Mouse (Mus musculus): ENCODE results near the gene Antxr2.

Antxr2 gene

DNA sequence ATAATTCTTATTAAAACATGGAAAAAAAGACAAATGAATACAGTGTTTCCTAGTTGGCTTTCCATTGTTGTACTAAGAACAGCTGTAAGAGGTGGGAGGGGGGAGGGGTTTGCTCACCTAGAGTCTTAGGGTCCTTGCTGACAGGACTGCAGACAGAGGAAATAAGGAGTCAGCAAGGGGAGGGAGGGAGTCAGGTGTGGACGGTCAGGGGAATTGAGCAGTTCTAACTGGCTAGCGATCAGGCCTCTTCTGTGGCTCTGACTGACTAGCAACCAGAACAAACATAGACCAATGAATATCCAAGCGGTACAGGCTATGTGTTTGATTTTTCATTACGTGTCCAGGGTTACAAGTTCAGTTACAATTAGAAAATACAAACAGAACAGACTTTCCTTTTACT is 35.0 kb downstream of the Antxr2 start:
- no peak for DNase-seq (ENCODE audit: low read depth, low spot score)

DNA sequence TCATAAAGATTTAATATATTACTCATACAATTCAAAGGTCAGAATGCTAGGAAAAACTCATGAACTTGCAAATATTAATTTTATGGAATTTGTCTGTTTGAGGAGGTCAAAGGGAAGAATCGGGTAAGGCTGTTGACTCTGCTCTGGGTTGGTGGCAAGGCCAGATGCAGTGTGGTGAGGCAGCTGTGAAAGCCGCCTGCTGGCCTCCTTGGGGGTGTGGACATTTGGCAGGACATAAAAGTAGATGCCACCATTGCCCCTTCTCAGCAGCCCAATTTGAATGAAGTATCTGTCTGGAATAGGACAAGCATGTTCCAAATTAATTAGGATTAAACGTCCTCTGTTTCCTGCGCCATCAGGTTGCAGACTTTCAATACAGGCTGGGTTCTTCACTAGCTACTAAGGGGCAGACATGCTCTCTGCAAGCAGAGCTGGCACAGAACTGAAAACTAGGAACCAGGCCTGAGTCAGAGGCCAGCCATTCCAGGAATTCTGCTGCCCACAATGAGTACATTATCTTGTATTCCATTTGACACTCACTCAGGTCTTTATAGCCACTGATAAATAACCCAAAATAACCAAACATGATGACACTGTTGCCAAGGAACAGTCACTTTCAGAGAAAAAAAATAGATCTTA is 44.1 kb downstream of the Antxr2 start:
- DNase-seq (ENCODE audit: low read depth, low spot score) = no peak

DNA sequence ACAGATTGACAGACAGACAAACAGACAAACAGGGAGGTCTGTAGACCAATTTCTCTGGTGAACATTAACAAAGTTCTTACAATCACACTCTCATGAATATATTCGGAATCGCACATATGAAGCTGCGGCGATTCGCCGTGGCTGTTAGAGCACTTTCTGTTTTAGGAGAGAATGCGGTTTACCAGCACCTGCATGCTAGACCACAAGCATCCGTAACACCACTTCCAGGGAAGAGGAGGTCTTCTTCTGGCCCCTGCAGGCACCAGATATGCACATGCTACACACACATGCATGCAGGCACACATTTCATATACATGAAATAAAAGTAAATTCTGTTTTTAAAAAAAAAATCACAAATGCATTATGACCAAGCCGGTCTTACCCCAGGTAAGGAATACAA is 47.5 kb downstream of the Antxr2 start:
- peak; percentile 61 for DNase-seq (ENCODE audit: low read depth, low spot score)

DNA sequence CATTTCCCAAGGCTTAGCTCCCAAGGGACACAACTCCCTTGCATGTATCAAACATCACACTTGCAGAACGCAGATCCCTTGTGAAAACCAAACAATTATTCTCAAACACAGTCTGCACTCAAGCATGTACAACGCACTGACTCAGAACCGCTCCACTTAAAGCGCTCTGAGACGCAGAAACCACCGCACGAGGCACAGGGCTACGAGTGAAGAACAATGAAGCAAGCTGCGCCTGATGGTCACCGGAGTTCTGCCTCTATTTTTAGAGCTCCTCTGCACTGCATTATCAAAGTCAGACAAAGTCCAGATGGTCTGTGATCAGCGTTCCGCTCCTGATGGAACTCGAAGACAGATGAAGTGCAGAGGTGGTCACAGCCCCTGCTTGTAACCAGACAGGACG is 50.4 kb downstream of the Antxr2 start:
- DNase-seq (ENCODE audit: low read depth, low spot score) = peak; percentile 84

DNA sequence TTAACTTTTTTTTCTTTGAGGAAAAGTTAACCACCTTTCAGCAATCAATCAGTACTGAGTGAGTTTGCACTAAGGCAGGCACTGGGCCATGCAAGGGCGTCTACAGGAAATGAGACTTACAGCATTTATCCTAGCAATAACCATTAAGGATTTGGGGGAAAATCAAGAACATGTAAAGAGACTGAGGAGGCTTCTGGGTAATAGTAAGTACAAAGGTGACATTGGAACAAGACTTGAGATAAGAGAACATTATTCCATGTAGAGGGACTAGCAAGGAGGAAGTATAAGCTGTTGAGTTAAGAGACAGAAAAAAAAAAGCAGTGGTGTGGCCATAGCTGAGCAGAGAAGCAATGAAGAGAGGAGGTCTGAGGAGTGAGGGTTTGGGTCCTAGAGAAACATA is 57.5 kb downstream of the Antxr2 start:
- DNase-seq (ENCODE audit: low read depth, low spot score) = no peak

DNA sequence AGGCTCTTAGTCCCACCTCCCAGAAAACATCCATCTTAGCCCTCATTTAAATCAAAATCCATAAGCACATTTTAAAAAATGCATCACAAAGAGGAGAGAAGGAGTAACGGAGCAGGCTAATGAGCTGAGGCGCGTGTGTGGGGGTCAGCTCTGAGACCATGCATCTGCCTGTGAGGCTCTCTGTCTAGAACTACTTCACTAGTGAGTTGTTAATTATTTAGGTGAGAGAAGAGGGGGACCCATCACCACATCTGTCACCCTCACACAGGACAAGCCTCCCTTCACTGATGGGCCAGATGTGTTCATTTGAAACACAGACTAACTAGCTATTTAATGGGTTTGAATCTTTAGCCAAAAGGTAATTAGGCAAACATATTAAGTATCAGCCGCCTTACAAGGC is 58.8 kb downstream of the Antxr2 start:
- no peak for DNase-seq (ENCODE audit: low read depth, low spot score)

DNA sequence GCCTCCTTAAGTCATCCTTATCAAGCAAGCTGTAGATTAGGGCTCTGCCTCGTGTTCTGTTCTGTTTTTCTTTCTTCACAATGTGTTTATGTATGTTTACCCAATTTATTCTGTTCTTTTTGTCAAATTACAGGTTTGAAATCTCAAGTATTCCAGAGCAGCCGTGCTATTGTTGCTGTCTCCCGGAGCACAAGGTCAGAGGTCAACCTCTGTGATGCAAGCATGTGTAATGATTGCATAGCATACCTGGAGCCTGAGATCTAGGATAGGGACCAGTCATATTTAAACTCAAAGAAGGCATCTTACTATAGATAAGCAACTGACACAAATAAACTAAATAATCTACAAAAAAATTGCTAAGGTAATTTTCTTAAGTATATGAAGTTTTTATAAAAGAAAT is 59.6 kb downstream of the Antxr2 start:
- DNase-seq (ENCODE audit: low read depth, low spot score) = no peak

DNA sequence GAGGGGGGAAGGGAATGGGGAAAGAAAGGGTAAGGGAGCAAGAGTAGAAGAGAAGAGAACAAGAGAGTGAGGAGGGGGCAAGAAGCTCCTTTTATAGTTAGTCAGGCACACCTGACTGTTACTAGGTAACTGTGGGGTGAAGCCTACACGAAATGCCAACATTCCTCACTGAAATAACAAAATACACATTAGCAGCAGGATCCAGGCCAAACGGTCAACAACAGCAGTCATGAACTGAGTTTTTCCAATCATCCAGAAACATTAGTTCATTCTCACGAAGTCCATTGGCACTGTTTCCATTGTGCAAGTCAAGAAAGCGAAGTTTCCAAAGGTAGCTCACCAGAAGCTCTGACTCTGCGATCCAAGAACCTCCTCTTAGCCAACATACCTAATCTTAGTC is 63.8 kb downstream of the Antxr2 start:
- no peak for DNase-seq (ENCODE audit: low read depth, low spot score)

DNA sequence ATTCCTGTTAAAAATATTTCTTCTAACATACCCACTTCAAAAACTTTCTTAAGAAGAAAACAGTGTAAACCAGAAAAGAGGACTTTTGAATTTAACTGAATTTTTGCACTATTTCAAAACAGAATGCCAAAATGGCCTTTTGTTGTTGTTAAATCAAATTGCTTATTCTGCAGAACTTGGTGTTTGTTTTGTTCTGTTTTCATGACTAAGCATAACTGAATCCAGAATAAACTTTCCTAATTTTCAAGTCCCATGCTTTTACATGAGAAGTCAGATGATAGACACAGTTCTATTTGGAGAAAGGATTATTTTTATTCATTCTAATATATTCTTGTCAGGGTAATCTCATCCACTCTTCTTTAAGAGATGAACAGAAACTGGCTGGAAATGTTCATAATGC is 64.7 kb downstream of the Antxr2 start:
- DNase-seq (ENCODE audit: low read depth, low spot score) = no peak

DNA sequence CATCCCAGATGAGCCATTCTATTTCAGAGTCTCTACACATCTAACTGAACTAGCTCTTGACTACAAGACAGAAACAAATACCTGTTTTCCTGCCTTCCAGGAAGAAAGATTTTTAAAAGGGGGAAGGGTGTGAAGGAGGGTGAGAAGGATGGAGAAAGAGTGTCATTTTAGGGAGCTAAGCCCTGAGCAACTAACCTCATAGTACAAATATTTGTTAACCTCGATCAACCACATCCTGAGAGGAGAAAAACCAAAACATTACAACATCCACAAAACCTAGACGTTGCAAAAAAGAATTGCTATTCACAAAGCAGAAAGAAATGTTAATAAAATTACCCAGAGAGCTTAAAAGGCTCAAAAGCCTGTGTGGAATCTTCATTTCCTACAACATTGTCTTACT is 66.4 kb downstream of the Antxr2 start:
- DNase-seq (ENCODE audit: low read depth, low spot score) = no peak

DNA sequence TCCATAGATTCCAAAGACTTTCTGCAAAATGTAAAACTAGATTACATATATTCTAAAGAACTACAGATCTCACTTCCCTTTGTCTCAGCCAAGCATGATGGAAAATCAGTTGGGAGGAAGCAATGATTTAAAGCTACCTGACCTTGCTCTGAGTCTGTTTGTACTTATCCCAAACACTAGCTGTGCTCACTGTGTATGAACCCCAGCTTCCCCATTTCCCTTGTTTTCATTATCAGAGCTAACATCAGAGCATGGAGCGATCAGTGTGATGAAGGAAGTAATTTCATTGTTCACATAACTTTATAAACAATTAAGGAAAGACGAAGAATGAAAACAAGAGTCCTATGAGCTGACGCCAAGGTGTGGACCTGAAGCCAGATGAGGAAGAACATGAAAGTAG is 68.3 kb downstream of the Antxr2 start:
- no peak for DNase-seq (ENCODE audit: low read depth, low spot score)

DNA sequence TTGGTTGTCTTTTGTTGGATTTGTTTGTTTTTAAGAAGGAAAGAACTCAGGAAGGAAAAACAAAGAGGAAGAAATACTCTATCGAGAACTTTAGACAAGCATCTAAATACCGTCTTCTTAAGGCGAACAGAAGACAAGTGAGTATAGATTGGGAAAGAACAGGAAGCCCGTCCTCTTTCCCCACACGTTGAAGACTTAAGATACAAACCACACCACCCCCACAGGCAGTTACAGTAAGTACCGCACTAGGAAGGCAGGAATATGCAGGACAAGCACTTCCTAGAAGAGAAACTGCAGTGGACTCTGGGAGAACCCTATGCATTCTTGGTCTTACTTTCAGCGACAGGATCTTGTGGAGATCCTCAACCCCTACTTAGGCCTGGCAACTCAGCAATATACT is 69.1 kb downstream of the Antxr2 start:
- no peak for DNase-seq (ENCODE audit: low read depth, low spot score)

DNA sequence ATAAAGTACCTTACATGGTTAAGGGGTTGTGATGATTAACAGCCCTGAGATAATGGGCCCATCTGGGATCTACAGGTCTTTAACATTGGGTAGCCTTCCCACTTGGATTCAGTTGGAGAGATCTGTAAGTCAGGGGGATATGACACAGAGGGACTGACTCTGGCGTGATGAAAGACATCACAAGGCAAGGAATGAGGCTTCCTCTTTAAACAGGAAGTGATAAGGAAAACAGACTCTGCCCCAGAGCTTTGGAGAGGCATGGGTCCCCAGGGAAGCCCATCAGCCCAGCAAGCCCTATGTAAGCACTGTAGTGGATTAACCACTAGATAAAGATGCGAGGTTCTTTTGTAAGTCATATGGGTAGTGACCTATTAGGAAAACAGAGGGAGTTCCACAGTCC is 71.2 kb downstream of the Antxr2 start:
- no peak for DNase-seq (ENCODE audit: low read depth, low spot score)

DNA sequence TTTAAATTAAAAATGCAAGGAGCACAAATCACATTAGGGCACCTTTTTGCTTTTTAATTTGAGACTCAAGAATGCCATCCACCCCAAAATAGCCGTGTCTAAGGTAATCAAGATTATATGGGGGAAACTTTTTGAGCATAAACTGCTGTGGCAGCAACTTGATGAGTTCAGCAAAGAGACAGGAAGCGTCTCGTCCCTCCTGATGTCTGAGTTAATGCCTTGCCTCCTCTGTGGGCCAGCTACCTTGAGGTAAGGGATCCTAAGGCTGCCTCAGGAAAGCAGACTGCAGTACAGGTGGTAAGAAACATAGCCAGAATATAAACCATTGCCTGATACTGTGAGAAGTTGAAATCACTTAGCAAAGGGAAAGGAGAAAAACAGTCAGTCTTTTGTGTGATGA is 71.8 kb downstream of the Antxr2 start:
- DNase-seq (ENCODE audit: low read depth, low spot score) = no peak

DNA sequence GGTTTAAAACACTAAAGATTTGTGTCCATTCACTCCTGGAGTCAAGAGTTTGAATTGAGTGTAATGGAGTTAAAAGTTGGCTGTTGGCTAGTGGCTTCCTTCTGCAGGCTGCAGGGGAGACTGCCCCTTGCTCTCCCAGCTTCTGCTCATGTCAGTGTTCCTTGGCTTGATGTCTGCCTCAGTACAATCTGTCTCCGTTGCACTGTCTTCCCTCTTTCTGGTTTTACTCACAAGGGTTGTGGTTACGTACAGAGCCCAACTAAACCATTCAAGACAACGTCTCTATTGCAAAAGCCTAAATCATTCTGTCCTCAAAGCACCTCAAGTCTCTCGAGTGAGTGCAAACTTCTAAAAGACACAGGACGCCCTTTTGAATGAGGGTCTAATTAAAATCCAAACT is 73.3 kb downstream of the Antxr2 start:
- no peak for DNase-seq (ENCODE audit: low read depth, low spot score)

DNA sequence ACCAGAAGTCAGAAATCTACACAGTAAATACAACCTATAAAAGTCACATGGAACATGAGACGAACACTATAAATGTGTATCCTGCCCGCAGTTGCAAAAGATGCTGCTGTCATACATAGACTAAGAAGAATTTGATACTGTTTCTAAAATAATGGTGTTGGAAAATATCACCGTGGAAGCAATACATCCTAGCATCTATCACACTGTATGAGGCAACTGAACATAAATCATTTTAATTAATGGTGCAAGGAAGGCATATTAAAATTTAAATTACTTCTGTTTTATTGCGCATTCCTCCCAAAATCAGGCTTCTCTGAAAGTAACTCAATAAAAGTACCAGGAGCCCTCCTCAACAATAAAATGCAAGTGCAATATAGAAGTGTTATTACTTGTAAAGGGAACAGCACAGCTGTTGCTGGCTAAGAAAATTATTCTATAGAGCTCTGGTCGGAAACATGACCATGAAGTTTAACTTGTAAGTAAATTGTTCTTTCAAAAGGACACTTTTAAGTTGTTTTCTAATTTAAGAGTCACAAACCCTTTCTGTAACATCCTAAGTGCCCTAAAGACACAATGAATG is 76.6 kb downstream of the Antxr2 start:
- DNase-seq (ENCODE audit: low read depth, low spot score) = no peak

DNA sequence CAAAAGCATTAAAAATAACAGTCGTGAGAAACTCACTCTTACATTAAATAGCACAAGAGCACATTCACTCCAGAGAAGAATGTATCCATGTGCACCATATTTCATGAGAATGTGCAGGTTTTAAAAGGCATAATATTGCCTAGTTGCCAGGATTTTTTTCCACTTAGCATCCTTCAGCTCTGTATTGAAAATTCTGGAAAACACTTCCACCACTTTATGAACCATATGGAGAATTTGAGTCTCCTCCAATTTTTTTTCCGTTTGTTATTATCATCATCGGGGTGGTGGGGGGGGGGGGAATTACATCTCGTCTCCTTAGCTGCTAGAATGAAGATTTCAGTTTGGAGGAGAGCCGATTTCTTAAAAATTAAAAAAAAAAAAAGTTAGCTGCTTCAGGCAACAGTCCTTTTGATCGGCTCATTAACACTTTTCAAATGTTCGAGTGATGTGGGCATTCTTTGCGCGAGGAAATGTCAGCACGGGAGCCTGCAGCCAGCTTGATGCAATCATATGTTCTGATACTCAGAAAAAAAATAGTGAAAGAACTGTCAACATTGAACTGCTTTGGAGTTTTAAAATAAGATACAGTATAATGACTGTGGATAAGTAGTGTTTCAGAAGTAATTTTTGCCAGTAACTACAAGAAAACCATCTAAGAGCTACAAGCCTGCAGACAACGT is 77.5 kb downstream of the Antxr2 start:
- DNase-seq (ENCODE audit: low read depth, low spot score) = no peak

DNA sequence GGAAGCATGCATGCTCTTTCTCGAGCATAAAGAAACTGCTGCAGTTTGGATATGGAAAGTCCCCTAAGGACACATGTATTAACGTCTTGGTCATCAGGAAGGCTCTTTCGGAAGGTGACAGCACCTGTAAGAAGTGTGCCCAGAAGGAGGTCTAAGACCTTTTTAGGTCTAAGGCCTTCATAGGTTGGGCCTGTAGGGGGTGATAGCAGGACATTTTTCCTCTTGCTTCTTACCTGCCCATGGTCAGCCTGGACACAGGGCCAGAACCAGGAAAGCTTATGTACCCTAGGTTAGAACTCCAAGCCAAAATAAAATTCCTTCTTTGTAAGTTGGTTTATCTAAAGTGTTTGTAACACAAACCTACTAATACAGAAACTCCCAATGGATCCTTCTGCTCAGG is 83.6 kb downstream of the Antxr2 start:
- DNase-seq (ENCODE audit: low read depth, low spot score) = peak; percentile 12

DNA sequence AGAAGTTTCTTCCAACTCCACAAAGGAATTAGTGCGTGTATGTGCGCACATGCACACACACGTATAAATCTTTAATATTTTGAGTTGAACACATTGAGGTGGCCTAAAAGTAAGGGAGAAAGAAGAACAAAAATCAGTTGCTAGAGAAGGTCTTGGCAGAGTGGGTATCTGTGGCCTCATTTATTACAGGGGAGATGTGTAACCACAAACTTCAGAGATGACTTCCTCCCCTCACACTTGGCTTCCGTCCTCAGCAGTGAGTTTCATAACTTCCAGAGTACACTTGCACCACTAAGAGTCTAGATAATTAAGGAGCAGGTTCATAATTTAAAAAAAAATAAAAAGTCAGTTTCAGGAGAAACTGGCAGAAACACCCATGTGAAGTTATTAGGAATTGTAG is 84.6 kb downstream of the Antxr2 start:
- DNase-seq (ENCODE audit: low read depth, low spot score) = peak; percentile 8

DNA sequence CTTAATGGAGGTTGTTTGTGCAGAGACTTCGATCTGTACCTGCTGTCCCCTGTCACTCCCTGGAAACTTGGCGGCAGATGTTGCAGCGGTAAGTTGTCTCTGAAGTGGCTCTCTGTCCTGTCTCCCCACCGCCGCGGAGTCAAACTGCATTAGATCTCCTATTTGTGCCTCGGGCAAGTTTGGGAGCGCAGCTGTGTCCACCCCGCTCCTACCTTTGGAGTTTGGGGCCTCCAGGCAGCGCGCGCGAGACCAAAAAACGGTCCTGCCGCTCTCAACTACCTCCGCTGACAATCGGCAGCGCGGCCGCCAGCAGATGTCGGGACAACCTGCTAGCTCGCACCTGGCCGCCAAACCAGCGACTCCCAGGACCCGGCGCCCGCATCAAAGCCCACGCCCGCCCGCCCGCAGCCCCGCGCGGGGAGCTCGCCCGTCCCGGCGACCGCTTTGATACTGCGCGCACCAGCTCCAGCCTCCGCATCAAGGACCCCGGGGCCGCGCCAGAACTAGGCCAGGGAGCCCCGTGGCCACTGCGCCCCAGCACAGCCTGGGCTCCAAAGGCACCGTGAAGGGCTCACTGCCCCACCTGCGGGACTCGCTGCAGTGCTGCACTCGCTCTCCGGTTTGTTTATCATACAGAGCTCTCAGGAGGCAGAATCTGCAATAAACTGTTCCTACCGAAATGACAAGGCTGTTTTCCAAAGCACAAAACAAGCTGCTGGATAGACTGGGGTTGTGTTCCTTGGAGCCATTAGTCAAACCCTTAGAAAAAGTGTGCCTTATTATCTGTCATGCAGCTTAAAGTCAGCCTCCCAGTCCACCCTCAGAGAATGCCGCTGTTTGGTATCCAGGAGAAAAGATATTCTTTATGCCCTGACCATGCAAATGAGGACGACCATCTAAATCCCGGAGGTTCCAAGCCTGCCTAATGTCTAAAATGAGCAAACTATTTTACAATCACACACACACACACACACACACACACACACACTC is 95.4 kb downstream of the Antxr2 start:
- no peak for DNase-seq (ENCODE audit: low read depth, low spot score)

DNA sequence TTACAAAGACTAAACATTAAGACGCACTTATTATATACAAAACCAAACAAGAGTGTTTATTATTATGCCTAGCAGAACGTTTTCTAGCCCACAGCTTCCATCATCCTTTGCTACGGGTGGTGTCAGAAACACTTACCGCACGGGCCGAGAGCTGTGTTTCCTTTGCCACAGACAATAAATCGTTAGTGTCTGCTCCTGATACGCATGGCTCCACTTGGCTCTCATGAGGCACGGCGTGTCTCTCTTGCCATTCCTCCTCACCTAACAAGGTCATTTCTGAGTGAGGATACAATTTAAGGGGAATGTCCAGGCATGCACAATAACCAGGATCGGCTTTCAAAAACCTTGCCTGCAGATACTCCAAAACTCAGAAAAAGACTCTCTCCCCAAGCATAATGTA is 113.2 kb downstream of the Antxr2 start:
- DNase-seq (ENCODE audit: low read depth, low spot score) = no peak

DNA sequence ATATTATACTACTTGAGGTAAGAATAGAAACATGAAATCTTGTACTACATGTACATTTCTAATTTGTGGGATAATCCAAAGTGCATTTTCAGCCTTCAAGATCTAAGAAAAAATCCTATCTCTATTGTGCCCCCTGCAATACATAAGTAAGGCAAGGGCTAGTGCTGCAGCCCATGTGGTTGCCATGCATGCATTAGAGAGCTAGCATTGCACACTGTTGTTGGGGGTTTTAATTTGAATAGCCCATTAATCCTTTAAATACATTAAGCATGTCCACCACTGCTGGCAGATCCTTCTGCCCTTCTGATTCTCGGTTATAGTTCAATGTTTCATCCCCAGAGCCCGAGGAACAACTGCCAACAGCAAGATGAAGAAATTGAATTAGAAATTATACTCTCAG is 116.0 kb downstream of the Antxr2 start:
- DNase-seq (ENCODE audit: low read depth, low spot score) = no peak
